Mouse (Mus musculus) forebrain, postnatal 0 days (tissue): ENCODE measurements at regions not wholly inside any gene's neighbourhood (a gene's known extent, or its start where the extent isn't known, plus 50 kb on each side); places are given as distances from the start of the nearest gene placed in this dataset.

Experiments
- ATAC-seq: fragments of 200-750 bp; cut with Nextera tagmentation; 2 replicates; pipeline ENCODE4 v1.8.0; 2017; ENCODE audit warnings: mild to moderate bottlenecking, moderate library complexity
- DNase-seq: peaks from one replicate; pipeline ENCODE4 v3.0.0-alpha.2; 2015
- H3K27ac ChIP-seq: fragments of 300-500 bp; sonication (generic); 2 replicates; pipeline ENCODE4 v1.5.1; 2014; ENCODE audit warnings: low read depth, mild to moderate bottlenecking, antibody characterized with exemption, low read length, moderate library complexity, mixed read lengths
- H3K27me3 ChIP-seq: fragments of 300-500 bp; sonication (generic); 2 replicates; pipeline ENCODE4 v1.6.1; 2014; ENCODE audit warnings: mild to moderate bottlenecking, low read length, mixed read lengths; ENCODE audit not compliant: insufficient read depth
- H3K36me3 ChIP-seq: fragments of 300-500 bp; sonication (generic); 2 replicates; pipeline ENCODE4 v1.6.1; 2014; ENCODE audit warnings: mild to moderate bottlenecking, moderate library complexity; ENCODE audit not compliant: insufficient read depth
- H3K4me1 ChIP-seq: fragments of 300-500 bp; sonication (generic); 2 replicates; pipeline ENCODE4 v1.6.1; 2014; ENCODE audit warnings: antibody characterized with exemption; ENCODE audit not compliant: insufficient read depth
- H3K4me2 ChIP-seq: fragments of 300-500 bp; sonication (generic); 2 replicates; pipeline ENCODE4 v1.6.1; 2014; ENCODE audit warnings: low read depth, mild to moderate bottlenecking, moderate library complexity
- H3K4me3 ChIP-seq: fragments of 300-500 bp; sonication (generic); 2 replicates; pipeline ENCODE4 v1.5.1; 2014; ENCODE audit warnings: low read depth, low read length, mixed read lengths
- H3K9ac ChIP-seq: fragments of 300-500 bp; sonication (generic); 2 replicates; pipeline ENCODE4 v1.6.1; 2014; ENCODE audit warnings: mild to moderate bottlenecking
- H3K9me3 ChIP-seq: fragments of 300-500 bp; sonication (generic); 2 replicates; pipeline ENCODE4 v1.6.1; 2016; ENCODE audit warnings: low read length
- CTCF ChIP-seq: sonication (generic); IDR thresholded peaks from 2 replicates; pipeline ENCODE4 v1.5.1; 2016; ENCODE audit warnings: antibody characterized with exemption, control low read depth, low read depth
- WGBS: fragments of 180-500 bp; shearing (Covaris S2); extraction: QIAGEN DNeasy Blood & Tissue Kit; methylation state at CpG from one replicate; pipeline ENCODE4 v1.1.7; 2014; 5-methylcytosine and 5-hydroxymethylcytosine counted together

GRCm38 (mm10) chr3:51072417-51072816, 151.8 kb upstream of the Noct start:
- no peak overlapping the region for H3K4me3 ChIP-seq
- H3K4me2 ChIP-seq: no peak overlapping the region
- H3K36me3 ChIP-seq: no peaks in the 10 kb centered on the region
- no peaks in the 10 kb centered on the region for H3K4me1 ChIP-seq
- no peak overlapping the region for H3K27ac ChIP-seq
- no peak overlapping the region for H3K9ac ChIP-seq
- no peak for TF ChIP-seq CTCF
- DNase-seq (no peak), ATAC-seq (no peak)
- WGBS: 79% methylated on average over 10 of the region's 10 CpGs
- no peaks in the 10 kb centered on the region for H3K9me3 ChIP-seq
- no peaks in the 10 kb centered on the region for H3K27me3 ChIP-seq

GRCm38 (mm10) chr3:51073003-51073679, 151.1 kb upstream of the Noct start:
- TF ChIP-seq CTCF: no peak
- Histone ChIP-seq H3K27me3 (no peaks in the 10 kb centered on the region), H3K27ac (no peak overlapping the region), H3K4me1 (no peaks in the 10 kb centered on the region), H3K9me3 (no peaks in the 10 kb centered on the region), H3K36me3 (no peaks in the 10 kb centered on the region), H3K9ac (no peak overlapping the region), H3K4me3 (no peak overlapping the region), H3K4me2 (no peak overlapping the region)
- ATAC-seq (no peak), DNase-seq (no peak)
- WGBS: 88% methylated on average over 15 of the region's 15 CpGs

- no peak overlapping the region for H3K9ac ChIP-seq
- no peaks in the 10 kb centered on the region for H3K9me3 ChIP-seq
- no peaks in the 10 kb centered on the region for H3K27me3 ChIP-seq
- no peaks in the 10 kb centered on the region for H3K36me3 ChIP-seq
- H3K4me3 ChIP-seq: no peak overlapping the region
- TF ChIP-seq CTCF: no peak
- ATAC-seq (no peak), DNase-seq (no peak)
- no peak overlapping the region for H3K4me2 ChIP-seq
- H3K4me1 ChIP-seq: no peaks in the 10 kb centered on the region
- H3K27ac ChIP-seq: no peak overlapping the region
- WGBS: 81% methylated on average over 7 of the region's 7 CpGs
Measured at GRCm38 (mm10) chr3:51073743-51074319, 150.4 kb upstream of the Noct start.

- H3K4me3 ChIP-seq: no peak overlapping the region
- no peak for TF ChIP-seq CTCF
- no peaks in the 10 kb centered on the region for H3K9me3 ChIP-seq
- H3K36me3 ChIP-seq: no peaks in the 10 kb centered on the region
- DNase-seq (no peak), ATAC-seq (peak; percentile 34; the same call in 1 of the 2 replicates)
- H3K9ac ChIP-seq: no peak overlapping the region
- 41% methylated on average over 10 of the region's 10 CpGs for WGBS
- no peak overlapping the region for H3K4me2 ChIP-seq
- no peak overlapping the region for H3K27ac ChIP-seq
- no peaks in the 10 kb centered on the region for H3K4me1 ChIP-seq
- no peaks in the 10 kb centered on the region for H3K27me3 ChIP-seq
Measured at GRCm38 (mm10) chr3:51075219-51075920, 148.9 kb upstream of the Noct start.

DNA sequence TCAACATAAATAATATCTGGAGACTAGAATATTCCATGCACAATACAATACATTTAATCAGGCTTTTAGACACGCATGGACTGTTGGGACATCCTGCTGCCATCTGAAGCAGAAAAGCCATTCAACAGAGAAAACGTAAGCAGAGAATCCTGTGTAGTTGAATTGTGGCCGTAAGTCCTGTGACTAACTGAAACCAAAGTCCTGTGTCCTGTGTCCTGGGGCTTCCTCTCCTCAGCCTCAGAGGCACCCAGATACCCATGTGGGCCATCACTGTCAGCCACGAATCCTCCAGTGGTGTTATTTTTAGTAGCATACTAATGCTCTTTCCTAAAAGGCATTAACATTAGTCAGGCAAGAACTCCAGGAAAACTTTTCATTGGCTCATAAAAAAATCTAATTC, 145.8 kb upstream of the Noct start:
- Histone ChIP-seq H3K36me3 (no peaks in the 10 kb centered on the region), H3K4me1 (peaks cover 7% of the 10 kb centered on the region), H3K27me3 (no peaks in the 10 kb centered on the region), H3K4me2 (no peak overlapping the region), H3K4me3 (no peak overlapping the region), H3K27ac (no peak overlapping the region), H3K9me3 (no peaks in the 10 kb centered on the region), H3K9ac (no peak overlapping the region)
- WGBS: 69% methylated on average over 4 of the region's 4 CpGs
- DNase-seq (no peak), ATAC-seq (no peak)
- no peak for TF ChIP-seq CTCF

DNA sequence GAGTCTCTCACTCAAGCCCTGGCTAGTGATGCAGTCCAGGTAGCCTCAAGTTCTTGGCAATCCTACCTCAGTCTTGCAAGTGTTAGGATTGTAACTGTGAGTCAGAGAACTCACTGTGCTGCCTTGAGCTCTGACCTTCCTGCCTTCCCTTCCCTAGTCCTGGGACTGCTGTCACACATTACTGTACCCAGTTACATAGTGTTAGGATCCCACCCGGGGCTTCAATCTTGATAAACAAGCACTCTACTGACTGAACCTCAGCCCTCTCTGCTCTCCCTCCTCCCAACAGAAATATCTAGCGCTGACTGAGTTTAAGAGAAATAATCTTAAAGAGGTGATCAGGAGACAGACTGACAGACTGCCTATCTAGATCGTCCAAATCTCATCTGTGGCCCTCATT, 143.8 kb upstream of the Noct start:
- Histone ChIP-seq H3K4me3 (no peak overlapping the region), H3K36me3 (no peaks in the 10 kb centered on the region), H3K9me3 (no peaks in the 10 kb centered on the region), H3K27me3 (no peaks in the 10 kb centered on the region), H3K4me2 (no peak overlapping the region), H3K4me1 (peaks cover 14% of the 10 kb centered on the region), H3K9ac (no peak overlapping the region), H3K27ac (no peak overlapping the region)
- DNase-seq: no peak
- no peak for TF ChIP-seq CTCF
- WGBS: 81% methylated on average over 3 of the region's 3 CpGs
- no peak for ATAC-seq

DNA sequence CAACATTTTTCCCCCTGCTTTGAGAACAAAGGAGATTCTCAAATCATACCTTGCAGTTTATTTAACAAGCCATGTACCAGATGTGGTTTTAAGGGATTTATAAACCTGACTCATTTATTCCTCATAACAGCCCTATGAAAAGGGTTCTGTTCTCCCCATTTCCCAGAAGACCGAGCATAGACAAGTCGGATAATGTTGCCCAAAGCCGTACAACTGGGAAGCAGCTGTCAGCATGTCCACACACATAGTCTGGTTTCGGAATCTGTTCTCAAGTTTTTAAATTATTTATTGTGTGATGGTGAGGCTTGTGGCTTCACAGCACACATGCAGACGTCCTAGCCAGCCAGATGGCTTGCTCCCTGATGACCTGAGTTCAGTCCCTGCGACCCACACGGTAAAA, 143.4 kb upstream of the Noct start:
- peaks cover 14% of the 10 kb centered on the region for H3K4me1 ChIP-seq
- ATAC-seq: no peak
- no peaks in the 10 kb centered on the region for H3K27me3 ChIP-seq
- no peak for TF ChIP-seq CTCF
- H3K9me3 ChIP-seq: no peaks in the 10 kb centered on the region
- DNase-seq: no peak
- no peak overlapping the region for H3K9ac ChIP-seq
- 61% methylated on average over 7 of the region's 7 CpGs for WGBS
- no peak overlapping the region for H3K4me3 ChIP-seq
- H3K4me2 ChIP-seq: no peak overlapping the region
- no peaks in the 10 kb centered on the region for H3K36me3 ChIP-seq
- no peak overlapping the region for H3K27ac ChIP-seq
